Mouse (Mus musculus) hindlimb bud, embryonic 11.5 days (tissue): ENCODE data around the gene Plcxd2.

Experiments
- DNase-seq: peaks from one replicate; pipeline ENCODE4 v3.0.0-alpha.2; 2012; ENCODE audit warnings: low read depth, low spot score; ENCODE audit errors: extremely low spot score

The Plcxd2 gene

GRCm38 (mm10) chr16:46010153-46010905 lies at the start of gene Plcxd2:
Gene Plcxd2, minus strand, starts transcription at chr16:46010218.
- peak; percentile 63 for DNase-seq

GRCm38 (mm10) chr16:46046906-46047305 lies 36.9 kb upstream of the Plcxd2 start:
- no peak for DNase-seq

- no peak for DNase-seq
Observed at GRCm38 (mm10) chr16:46036261-46036660, 26.2 kb upstream of the Plcxd2 start.

GRCm38 (mm10) chr16:46033896-46034295 lies 23.9 kb upstream of the Plcxd2 start:
- DNase-seq = no peak

- no peak for DNase-seq
Observed at GRCm38 (mm10) chr16:46022958-46023491, 13.0 kb upstream of the Plcxd2 start.

GRCm38 (mm10) chr16:46022189-46022928 lies 12.3 kb upstream of the Plcxd2 start:
- no peak for DNase-seq

- no peak for DNase-seq
Observed at GRCm38 (mm10) chr16:46021302-46021701, 11.3 kb upstream of the Plcxd2 start.

- no peak for DNase-seq
Observed at GRCm38 (mm10) chr16:46020396-46020795, 10.4 kb upstream of the Plcxd2 start.

- DNase-seq = no peak
Observed at GRCm38 (mm10) chr16:46019799-46020198, 9.8 kb upstream of the Plcxd2 start.

- no peak for DNase-seq
Observed at GRCm38 (mm10) chr16:46019359-46019758, 9.3 kb upstream of the Plcxd2 start.

GRCm38 (mm10) chr16:46011696-46012095 lies 1.7 kb upstream of the Plcxd2 start:
- DNase-seq = no peak

- no peak for DNase-seq
Observed at GRCm38 (mm10) chr16:46010906-46011220, 845 bp upstream of the Plcxd2 start.

GRCm38 (mm10) chr16:46009717-46010116 lies 301 bp downstream of the Plcxd2 start:
- no peak for DNase-seq

GRCm38 (mm10) chr16:46008766-46009165 lies 1.3 kb downstream of the Plcxd2 start:
- no peak for DNase-seq

- DNase-seq = no peak
Observed at GRCm38 (mm10) chr16:46008036-46008605, 1.9 kb downstream of the Plcxd2 start.

- DNase-seq = no peak
Observed at GRCm38 (mm10) chr16:46006261-46006660, 3.8 kb downstream of the Plcxd2 start.

- DNase-seq = no peak
Observed at GRCm38 (mm10) chr16:46001550-46002166, 8.4 kb downstream of the Plcxd2 start.

GRCm38 (mm10) chr16:46000976-46001375 lies 9.0 kb downstream of the Plcxd2 start:
- DNase-seq = no peak

- DNase-seq = no peak
Observed at GRCm38 (mm10) chr16:45999374-46000191, 10.4 kb downstream of the Plcxd2 start.

- no peak for DNase-seq
Observed at GRCm38 (mm10) chr16:45998231-45998630, 11.8 kb downstream of the Plcxd2 start.
